Mouse (Mus musculus): Measurements from ENCODE around the gene Rnf216. TPM values are rescaled to one million over a fixed set of nuclear protein-coding genes. Genes with fewer than 3 reads are reported as not detected.

Gene Rnf216
- polyA plus RNA-seq, 1 experiment from 2014 or later: 34.0 TPM

- H3K4me3 ChIP-seq (ENCODE audit: low read depth, low read length): no peak overlapping the region
- peaks cover 9% of the 10 kb centered on the region for H3K4me1 ChIP-seq (ENCODE audit: control insufficient read depth, insufficient read depth, low read length)
- no peak overlapping the region for H3K4me2 ChIP-seq (ENCODE audit: low read depth, low read length)
- H3K27ac ChIP-seq (replicated peaks; ENCODE audit: low read depth, low read length): no peak overlapping the region; the same call in 1 of the 2 replicates
- 55% methylated on average over 3 of the region's 3 CpGs for WGBS
- H3K9ac ChIP-seq (ENCODE audit: low read depth, low read length): no peak overlapping the region
- peaks cover 20% of the 10 kb centered on the region; the same call in 1 of the 2 replicates for H3K36me3 ChIP-seq (ENCODE audit: control insufficient read depth, insufficient read depth, low read length)
- H3K9me3 ChIP-seq (ENCODE audit: control insufficient read depth, low read length): no peaks in the 10 kb centered on the region
- no peak for ATAC-seq (ENCODE audit: low read depth)
- H3K27me3 ChIP-seq (replicated peaks; ENCODE audit: control insufficient read depth, insufficient read depth, low read length): no peaks in the 10 kb centered on the region
- peak; percentile 49 for DNase-seq (ENCODE audit: low spot score)
Observed at GRCm38 (mm10) chr5:143055501-143056125, 57.2 kb downstream of the Rnf216 start.

GRCm38 (mm10) chr5:143054703-143055102 lies 58.1 kb downstream of the Rnf216 start:
- Histone ChIP-seq H3K4me3 (ENCODE audit: low read depth, low read length) (no peak overlapping the region), H3K36me3 (ENCODE audit: control insufficient read depth, insufficient read depth, low read length) (peaks cover 15% of the 10 kb centered on the region; the same call in 1 of the 2 replicates), H3K9ac (ENCODE audit: low read depth, low read length) (no peak overlapping the region), H3K27me3 (replicated peaks; ENCODE audit: control insufficient read depth, insufficient read depth, low read length) (no peaks in the 10 kb centered on the region), H3K9me3 (ENCODE audit: control insufficient read depth, low read length) (no peaks in the 10 kb centered on the region), H3K4me1 (ENCODE audit: control insufficient read depth, insufficient read depth, low read length) (peaks cover 18% of the 10 kb centered on the region), H3K27ac (replicated peaks; ENCODE audit: low read depth, low read length) (no peak overlapping the region), H3K4me2 (ENCODE audit: low read depth, low read length) (no peak overlapping the region)
- ATAC-seq (ENCODE audit: low read depth): no peak
- 83% methylated on average over 2 of the region's 2 CpGs for WGBS
- no peak for DNase-seq (ENCODE audit: low spot score)

- ATAC-seq (ENCODE audit: low read depth) (peak; percentile 74), DNase-seq (ENCODE audit: low spot score) (peak; percentile 87)
- Histone ChIP-seq H3K4me3 (ENCODE audit: low read depth, low read length) (no peak overlapping the region), H3K9ac (ENCODE audit: low read depth, low read length) (no peak overlapping the region), H3K36me3 (ENCODE audit: control insufficient read depth, insufficient read depth, low read length) (peaks cover 11% of the 10 kb centered on the region; the same call in 1 of the 2 replicates), H3K27ac (replicated peaks; ENCODE audit: low read depth, low read length) (peak overlapping the region; percentile 76), H3K4me1 (ENCODE audit: control insufficient read depth, insufficient read depth, low read length) (peaks cover 22% of the 10 kb centered on the region), H3K27me3 (replicated peaks; ENCODE audit: control insufficient read depth, insufficient read depth, low read length) (no peaks in the 10 kb centered on the region), H3K4me2 (ENCODE audit: low read depth, low read length) (no peak overlapping the region), H3K9me3 (ENCODE audit: control insufficient read depth, low read length) (no peaks in the 10 kb centered on the region)
- 60% methylated on average over 5 of the region's 5 CpGs for WGBS
Observed at GRCm38 (mm10) chr5:143053132-143053972, 59.4 kb downstream of the Rnf216 start.

DNA sequence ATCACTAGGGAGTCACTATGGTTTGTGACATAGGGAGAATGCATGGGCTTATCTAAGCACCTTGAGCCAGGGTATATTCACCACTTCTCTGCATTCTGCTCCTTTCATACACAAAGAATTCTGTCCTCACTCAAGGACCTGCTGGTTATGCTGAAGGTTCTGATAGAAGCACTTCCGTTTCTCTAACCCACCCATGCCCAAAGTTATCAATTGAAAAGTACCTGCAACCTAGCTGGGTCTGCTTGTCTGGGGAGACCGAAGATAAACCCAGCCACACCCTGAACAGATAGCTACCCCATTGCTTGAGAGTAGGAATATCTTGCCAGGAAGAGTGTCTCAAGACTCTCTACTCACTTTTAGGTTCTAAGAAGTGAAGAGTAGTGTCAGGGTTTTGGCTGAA lies 60.1 kb downstream of the Rnf216 start:
- H3K4me1 ChIP-seq (ENCODE audit: control insufficient read depth, insufficient read depth, low read length): peaks cover 21% of the 10 kb centered on the region
- no peaks in the 10 kb centered on the region for H3K9me3 ChIP-seq (ENCODE audit: control insufficient read depth, low read length)
- H3K9ac ChIP-seq (ENCODE audit: low read depth, low read length): no peak overlapping the region
- H3K36me3 ChIP-seq (ENCODE audit: control insufficient read depth, insufficient read depth, low read length): peaks cover 11% of the 10 kb centered on the region; the same call in 1 of the 2 replicates
- H3K27me3 ChIP-seq (replicated peaks; ENCODE audit: control insufficient read depth, insufficient read depth, low read length): no peaks in the 10 kb centered on the region
- peak overlapping the region; percentile 76; the same call in 1 of the 2 replicates for H3K27ac ChIP-seq (replicated peaks; ENCODE audit: low read depth, low read length)
- 84% methylated on average over 2 of the region's 2 CpGs for WGBS
- ATAC-seq (ENCODE audit: low read depth): no peak
- no peak overlapping the region for H3K4me3 ChIP-seq (ENCODE audit: low read depth, low read length)
- DNase-seq (ENCODE audit: low spot score): no peak
- H3K4me2 ChIP-seq (ENCODE audit: low read depth, low read length): no peak overlapping the region

DNA sequence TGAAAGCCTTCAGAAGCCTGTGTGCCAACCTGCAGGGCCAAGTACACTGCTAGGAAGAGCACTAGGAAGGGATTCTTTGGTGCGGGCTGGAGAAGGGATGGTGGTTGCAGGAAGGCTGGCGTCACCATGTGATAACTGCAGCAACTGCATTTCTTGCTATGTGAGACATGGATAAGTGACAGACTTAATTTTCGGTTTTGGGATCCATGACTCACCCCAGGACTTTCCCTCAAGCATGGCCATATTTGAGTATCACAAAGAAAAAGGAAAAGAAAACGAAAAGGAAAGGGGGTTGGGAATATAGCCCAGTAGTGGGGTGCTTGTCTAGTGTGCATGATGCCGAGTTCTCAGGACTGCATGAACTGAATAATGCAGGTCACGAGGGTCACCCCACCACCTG lies 60.9 kb downstream of the Rnf216 start:
- no peak overlapping the region for H3K27ac ChIP-seq (replicated peaks; ENCODE audit: low read depth, low read length)
- peaks cover 16% of the 10 kb centered on the region; the same call in 1 of the 2 replicates for H3K36me3 ChIP-seq (ENCODE audit: control insufficient read depth, insufficient read depth, low read length)
- H3K4me2 ChIP-seq (ENCODE audit: low read depth, low read length): no peak overlapping the region
- no peaks in the 10 kb centered on the region for H3K27me3 ChIP-seq (replicated peaks; ENCODE audit: control insufficient read depth, insufficient read depth, low read length)
- DNase-seq (ENCODE audit: low spot score): no peak
- no peak for ATAC-seq (ENCODE audit: low read depth)
- H3K4me1 ChIP-seq (ENCODE audit: control insufficient read depth, insufficient read depth, low read length): peaks cover 19% of the 10 kb centered on the region
- WGBS: 86% methylated on average over 6 of the region's 6 CpGs
- no peak overlapping the region for H3K4me3 ChIP-seq (ENCODE audit: low read depth, low read length)
- H3K9ac ChIP-seq (ENCODE audit: low read depth, low read length): no peak overlapping the region
- no peaks in the 10 kb centered on the region for H3K9me3 ChIP-seq (ENCODE audit: control insufficient read depth, low read length)

DNA sequence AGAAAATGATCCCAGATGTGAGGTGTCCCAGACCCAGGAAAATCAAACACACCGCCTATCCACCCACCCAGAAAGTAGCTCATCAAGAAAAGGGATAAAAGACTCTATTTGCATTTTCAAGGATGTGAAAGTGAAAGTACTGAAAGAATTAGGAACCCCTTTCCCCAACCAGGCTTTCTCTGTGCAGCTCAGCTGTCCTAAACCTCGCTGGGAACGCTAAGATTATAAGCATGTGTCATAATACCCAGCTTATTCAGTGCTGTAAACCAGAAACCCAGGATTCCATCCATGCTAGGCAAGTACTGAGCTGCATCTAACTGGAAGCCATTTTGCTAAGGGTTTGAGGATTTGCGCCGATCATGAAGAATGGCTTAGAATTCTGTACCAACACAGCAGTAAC lies 62.5 kb downstream of the Rnf216 start:
- WGBS: 65% methylated on average over 5 of the region's 5 CpGs
- Histone ChIP-seq H3K27ac (replicated peaks; ENCODE audit: low read depth, low read length) (peak overlapping the region; percentile 84), H3K27me3 (replicated peaks; ENCODE audit: control insufficient read depth, insufficient read depth, low read length) (no peaks in the 10 kb centered on the region), H3K4me3 (ENCODE audit: low read depth, low read length) (no peak overlapping the region), H3K4me1 (ENCODE audit: control insufficient read depth, insufficient read depth, low read length) (peaks cover 19% of the 10 kb centered on the region), H3K9me3 (ENCODE audit: control insufficient read depth, low read length) (no peaks in the 10 kb centered on the region), H3K4me2 (ENCODE audit: low read depth, low read length) (no peak overlapping the region; the same call in 1 of the 2 replicates), H3K9ac (ENCODE audit: low read depth, low read length) (peak overlapping the region; percentile 23; the same call in 1 of the 2 replicates), H3K36me3 (ENCODE audit: control insufficient read depth, insufficient read depth, low read length) (0 out of 2 replicates have a peak, but pooled peaks cover 18% of the 10 kb centered on the region)
- DNase-seq (ENCODE audit: low spot score): peak; percentile 64
- ATAC-seq (ENCODE audit: low read depth): no peak

DNA sequence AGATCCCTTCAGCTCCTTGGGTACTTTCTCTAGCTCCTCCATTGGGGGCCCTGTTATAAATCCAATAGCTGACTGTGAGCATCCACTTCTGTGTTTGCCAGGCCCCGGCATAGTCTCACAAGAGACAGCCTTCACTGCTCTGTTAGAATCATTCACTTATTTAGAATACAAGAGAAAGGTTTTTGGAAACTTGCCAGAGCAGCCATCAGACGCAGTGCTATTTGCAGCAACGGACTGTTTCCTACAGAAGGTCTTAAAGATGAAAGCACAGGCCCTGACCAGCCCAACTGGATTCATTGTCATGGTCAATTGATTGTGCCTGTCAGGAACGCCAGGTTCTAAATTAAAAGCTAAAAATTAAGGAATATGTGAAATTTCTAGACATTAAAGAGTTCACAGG lies 63.0 kb downstream of the Rnf216 start:
- Histone ChIP-seq H3K27me3 (replicated peaks; ENCODE audit: control insufficient read depth, insufficient read depth, low read length) (no peaks in the 10 kb centered on the region), H3K9me3 (ENCODE audit: control insufficient read depth, low read length) (no peaks in the 10 kb centered on the region), H3K27ac (replicated peaks; ENCODE audit: low read depth, low read length) (peak overlapping the region; percentile 84), H3K4me3 (ENCODE audit: low read depth, low read length) (no peak overlapping the region), H3K9ac (ENCODE audit: low read depth, low read length) (no peak overlapping the region), H3K36me3 (ENCODE audit: control insufficient read depth, insufficient read depth, low read length) (0 out of 2 replicates have a peak, but pooled peaks cover 18% of the 10 kb centered on the region), H3K4me1 (ENCODE audit: control insufficient read depth, insufficient read depth, low read length) (peaks cover 19% of the 10 kb centered on the region), H3K4me2 (ENCODE audit: low read depth, low read length) (no peak overlapping the region)
- ATAC-seq (ENCODE audit: low read depth): no peak
- DNase-seq (ENCODE audit: low spot score): peak; percentile 87
- WGBS: 25% methylated on average over 4 of the region's 4 CpGs

- Histone ChIP-seq H3K27ac (replicated peaks; ENCODE audit: low read depth, low read length) (peak overlapping the region; percentile 84), H3K4me1 (ENCODE audit: control insufficient read depth, insufficient read depth, low read length) (peaks cover 19% of the 10 kb centered on the region), H3K36me3 (ENCODE audit: control insufficient read depth, insufficient read depth, low read length) (peaks cover 24% of the 10 kb centered on the region; the same call in 1 of the 2 replicates), H3K9ac (ENCODE audit: low read depth, low read length) (no peak overlapping the region), H3K9me3 (ENCODE audit: control insufficient read depth, low read length) (no peaks in the 10 kb centered on the region), H3K27me3 (replicated peaks; ENCODE audit: control insufficient read depth, insufficient read depth, low read length) (no peaks in the 10 kb centered on the region), H3K4me3 (ENCODE audit: low read depth, low read length) (no peak overlapping the region), H3K4me2 (ENCODE audit: low read depth, low read length) (no peak overlapping the region)
- ATAC-seq (ENCODE audit: low read depth): no peak
- WGBS: 68% methylated on average over 1 of the region's 1 CpGs
- no peak for DNase-seq (ENCODE audit: low spot score)
Observed at GRCm38 (mm10) chr5:143049013-143049385, 63.8 kb downstream of the Rnf216 start.

Data from embryonic facial prominence, embryonic 14.5 days (tissue).